Mouse (Mus musculus): Measurements from ENCODE around the gene Lmtk2.

GRCm38 (mm10) chr5:144181249-144181648 is 81.0 kb downstream of the Lmtk2 start:
- TF ChIP-seq CTCF (IDR thresholded peaks at IDR 0.05; ENCODE audit: low read depth, low read length) (no peak), POLR2A (IDR thresholded peaks at IDR 0.05; ENCODE audit: extremely low read depth, insufficient read depth, low read length) (no peak)
